Mouse (Mus musculus): ENCODE measurements around the gene Uchl1. TPM values are rescaled to one million over a fixed set of nuclear protein-coding genes. Genes with fewer than 3 reads are reported as not detected.

The Uchl1 gene
- polyA plus RNA-seq, 1 experiment from 2014 or later, result 2.1 TPM

DNA sequence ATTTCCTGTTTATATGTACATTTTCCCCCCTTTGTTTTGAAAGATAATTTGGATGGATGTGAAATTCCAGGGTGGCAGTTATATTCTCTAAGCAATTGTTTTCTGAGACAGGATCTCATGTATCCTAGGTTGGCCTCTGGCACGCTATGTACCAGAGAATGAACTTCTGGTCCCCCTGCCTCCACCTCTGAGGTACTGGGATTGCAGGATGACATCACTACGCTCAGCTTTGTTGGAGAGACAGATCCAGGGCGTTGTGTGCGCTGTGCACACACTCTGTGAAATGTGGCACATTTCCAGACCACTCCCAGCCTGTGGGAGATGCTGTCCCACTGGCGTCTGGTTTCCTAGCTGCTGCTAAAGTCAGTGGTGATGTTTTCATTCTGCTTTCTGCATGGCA, 21.7 kb upstream of the Uchl1 start:
- Histone ChIP-seq H3K4me1 (ENCODE audit: insufficient read depth) (peaks cover 3% of the 10 kb centered on the region; the same call in 1 of the 2 replicates), H3K9ac (replicated peaks) (no peak overlapping the region), H3K27ac (ENCODE audit: low read depth) (no peak overlapping the region), H3K27me3 (ENCODE audit: insufficient read depth, low read length) (no peaks in the 10 kb centered on the region), H3K9me3 (ENCODE audit: low read length) (no peaks in the 10 kb centered on the region), H3K4me2 (ENCODE audit: low read depth, low read length) (no peak overlapping the region), H3K36me3 (replicated peaks; ENCODE audit: insufficient read depth, low read length) (no peaks in the 10 kb centered on the region), H3K4me3 (ENCODE audit: low read depth, low read length) (no peak overlapping the region)
- DNase-seq (peak; percentile 35), ATAC-seq (peak; percentile 80)
- WGBS (ENCODE audit: insufficient replicate concordance), result 41% methylated on average over 5 of the region's 5 CpGs
- TF ChIP-seq CTCF (IDR thresholded peaks at IDR 0.05; ENCODE audit: low read depth), result no peak

DNA sequence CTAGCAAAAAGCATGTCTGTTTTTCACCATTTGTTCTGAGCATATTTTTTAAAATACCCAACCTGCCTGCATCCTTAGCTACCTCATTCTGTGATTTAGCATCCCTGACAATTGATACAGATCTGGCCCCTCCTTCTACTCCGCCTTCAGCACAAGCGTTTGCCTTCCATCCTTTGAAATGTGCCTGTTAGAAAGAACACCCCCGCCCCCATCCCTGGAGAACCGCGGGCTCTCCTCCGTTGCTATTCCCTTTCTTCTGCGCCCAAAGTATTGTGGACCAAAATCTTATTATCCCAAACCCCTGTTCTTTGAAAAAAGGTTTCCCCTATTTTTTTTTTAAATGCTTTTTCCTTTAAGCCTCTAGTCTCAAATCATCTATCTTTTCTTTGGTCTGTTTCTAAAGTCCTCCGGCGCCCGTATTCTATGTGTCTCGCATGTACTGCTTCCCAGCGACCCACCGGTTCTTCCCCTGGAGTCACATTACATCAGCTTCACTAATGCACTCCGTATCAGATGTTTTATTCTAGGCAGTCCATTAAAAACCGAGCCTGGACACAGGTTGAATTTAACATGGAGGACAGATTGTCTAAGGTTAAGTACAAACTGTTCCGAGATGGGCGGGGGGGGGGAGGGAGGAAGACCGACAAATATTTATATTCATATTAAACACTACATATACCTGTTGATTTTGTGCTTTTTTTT, 551 bp upstream of the Uchl1 start:
- WGBS (ENCODE audit: insufficient replicate concordance), result 1% methylated on average over 18 of the region's 18 CpGs
- TF ChIP-seq CTCF (IDR thresholded peaks at IDR 0.05; ENCODE audit: low read depth), result no peak
- TF ChIP-seq EP300 (IDR thresholded peaks at IDR 0.05; ENCODE audit: low read depth), result no peak
- Histone ChIP-seq H3K9me3 (ENCODE audit: low read length) (no peaks in the 10 kb centered on the region), H3K4me1 (ENCODE audit: insufficient read depth) (0 out of 2 replicates have a peak, but pooled peaks cover 2% of the 10 kb centered on the region), H3K9ac (replicated peaks) (no peak overlapping the region), H3K36me3 (replicated peaks; ENCODE audit: insufficient read depth, low read length) (no peaks in the 10 kb centered on the region), H3K4me2 (ENCODE audit: low read depth, low read length) (peak overlapping the region; percentile 64), H3K27ac (ENCODE audit: low read depth) (no peak overlapping the region), H3K27me3 (ENCODE audit: insufficient read depth, low read length) (peaks cover 33% of the 10 kb centered on the region), H3K4me3 (ENCODE audit: low read depth, low read length) (peak overlapping the region; percentile 33)
- ATAC-seq (no peak), DNase-seq (no peak)

DNA sequence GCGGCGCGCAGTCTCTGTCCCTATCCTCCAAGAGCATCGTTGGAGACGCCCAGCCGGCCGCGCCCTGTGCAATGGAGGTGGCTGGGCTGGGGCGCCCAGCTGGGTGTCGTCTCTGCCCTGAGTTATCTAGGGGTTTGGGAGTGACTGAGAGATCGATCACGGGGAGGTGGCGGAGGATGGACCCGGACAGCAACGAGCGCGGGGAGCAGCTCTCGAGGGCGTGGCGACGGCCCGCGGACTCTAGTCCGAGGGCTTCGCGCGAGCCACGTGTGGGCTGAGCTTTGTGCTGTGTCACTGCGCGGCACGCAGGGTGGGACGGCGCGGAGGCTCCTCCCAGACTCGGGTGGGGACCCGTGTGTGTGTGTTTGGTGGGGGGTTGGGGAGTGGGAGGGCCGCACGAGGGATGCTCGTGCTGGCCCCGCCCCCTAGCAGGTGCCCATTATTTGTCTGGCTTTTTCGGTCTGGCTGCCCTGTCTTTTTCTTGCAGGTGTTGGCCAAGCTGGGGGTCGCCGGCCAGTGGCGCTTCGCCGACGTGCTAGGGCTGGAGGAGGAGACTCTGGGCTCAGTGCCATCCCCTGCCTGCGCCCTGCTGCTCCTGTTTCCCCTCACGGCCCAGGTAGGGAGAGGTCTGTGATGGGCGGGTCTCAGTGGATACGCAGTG, 696 bp downstream of the Uchl1 start:
- WGBS (ENCODE audit: insufficient replicate concordance), result 1% methylated on average over 44 of the region's 51 CpGs
- H3K4me1 ChIP-seq (ENCODE audit: insufficient read depth), result 0 out of 2 replicates have a peak, but pooled peaks cover 2% of the 10 kb centered on the region
- TF ChIP-seq CTCF (IDR thresholded peaks at IDR 0.05; ENCODE audit: low read depth) (no peak), EP300 (IDR thresholded peaks at IDR 0.05; ENCODE audit: low read depth) (no peak)
- no peak overlapping the region for H3K27ac ChIP-seq (ENCODE audit: low read depth)
- H3K4me2 ChIP-seq (ENCODE audit: low read depth, low read length), result peak overlapping the region; percentile 64
- peak; percentile 30 for DNase-seq
- peaks cover 33% of the 10 kb centered on the region for H3K27me3 ChIP-seq (ENCODE audit: insufficient read depth, low read length)
- peak overlapping the region; percentile 33 for H3K4me3 ChIP-seq (ENCODE audit: low read depth, low read length)
- H3K36me3 ChIP-seq (replicated peaks; ENCODE audit: insufficient read depth, low read length), result no peaks in the 10 kb centered on the region
- no peaks in the 10 kb centered on the region for H3K9me3 ChIP-seq (ENCODE audit: low read length)
- peak; percentile 48 for ATAC-seq
- H3K9ac ChIP-seq (replicated peaks), result no peak overlapping the region

DNA sequence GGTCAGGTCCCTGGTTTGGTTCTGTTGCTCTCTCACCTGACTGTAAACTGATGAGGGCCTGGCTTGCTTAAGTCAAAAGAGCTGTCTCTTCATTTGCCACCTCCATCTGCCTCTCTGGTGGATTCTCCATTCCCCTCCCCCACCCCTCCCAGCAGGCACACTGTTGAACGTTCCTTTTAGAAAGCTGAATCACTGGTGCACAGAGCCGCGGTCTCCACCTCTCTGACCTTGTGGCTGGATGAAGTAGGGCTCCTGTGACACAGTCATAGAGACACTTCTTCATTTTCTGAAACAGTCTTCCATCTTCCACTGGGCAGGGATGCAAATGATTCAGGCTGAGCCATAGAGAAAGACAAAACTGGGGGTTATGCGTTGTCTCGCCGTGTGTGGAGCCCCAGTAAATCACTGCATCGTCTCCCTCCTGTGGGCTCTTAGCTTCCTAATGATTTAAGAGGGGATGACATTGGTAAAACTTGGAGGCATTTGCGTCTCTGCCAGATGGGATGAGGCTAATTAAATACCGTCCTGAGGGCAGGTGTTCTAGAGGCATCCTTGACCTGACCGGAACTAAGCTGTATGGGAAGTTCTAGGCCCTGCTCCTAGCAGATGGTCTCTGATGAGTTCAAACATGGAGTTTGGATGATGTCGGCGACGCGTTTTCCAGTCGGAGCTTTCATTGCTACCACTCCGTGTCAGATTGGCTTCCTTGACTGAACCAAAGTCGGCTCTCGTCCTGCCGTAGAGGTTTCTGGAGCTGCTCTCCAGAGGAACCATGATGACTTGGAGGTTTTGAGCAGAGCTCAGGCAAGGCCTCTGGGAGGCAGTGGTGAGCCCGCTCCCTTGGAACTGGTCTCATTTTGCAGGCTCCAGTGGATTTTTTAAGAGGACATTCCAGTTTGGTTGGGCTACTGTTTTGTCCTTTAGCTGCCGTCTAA, 1.8 kb downstream of the Uchl1 start:
- DNase-seq (no peak), ATAC-seq (no peak)
- Histone ChIP-seq H3K36me3 (replicated peaks; ENCODE audit: insufficient read depth, low read length) (no peaks in the 10 kb centered on the region), H3K27ac (ENCODE audit: low read depth) (no peak overlapping the region), H3K9me3 (ENCODE audit: low read length) (no peaks in the 10 kb centered on the region), H3K4me3 (ENCODE audit: low read depth, low read length) (no peak overlapping the region), H3K4me1 (ENCODE audit: insufficient read depth) (0 out of 2 replicates have a peak, but pooled peaks cover 2% of the 10 kb centered on the region), H3K4me2 (ENCODE audit: low read depth, low read length) (no peak overlapping the region), H3K9ac (replicated peaks) (no peak overlapping the region), H3K27me3 (ENCODE audit: insufficient read depth, low read length) (peaks cover 33% of the 10 kb centered on the region)
- 73% methylated on average over 21 of the region's 21 CpGs for WGBS (ENCODE audit: insufficient replicate concordance)
- no peak for TF ChIP-seq CTCF (IDR thresholded peaks at IDR 0.05; ENCODE audit: low read depth)
- no peak for TF ChIP-seq EP300 (IDR thresholded peaks at IDR 0.05; ENCODE audit: low read depth)

DNA sequence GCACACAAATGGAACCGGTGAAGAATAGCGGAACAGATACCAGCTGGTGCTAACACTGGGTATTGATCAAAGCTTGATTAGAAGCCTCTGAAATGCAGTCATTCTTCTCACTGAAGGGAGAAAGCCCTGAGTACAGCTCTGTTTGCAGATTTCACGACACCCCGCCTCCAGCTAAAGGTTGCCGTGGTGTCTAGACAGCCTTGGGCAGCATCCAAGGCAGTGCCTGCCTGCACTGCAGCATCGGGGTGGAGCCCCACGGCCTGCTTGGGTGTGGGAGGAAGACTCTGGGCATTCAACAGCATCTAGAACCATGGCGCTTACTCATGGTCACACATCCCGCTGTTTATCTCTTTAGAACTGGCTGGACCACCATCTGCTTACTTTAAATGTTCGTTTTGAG, 3.3 kb downstream of the Uchl1 start:
- ATAC-seq (no peak), DNase-seq (no peak)
- H3K36me3 ChIP-seq (replicated peaks; ENCODE audit: insufficient read depth, low read length), result no peaks in the 10 kb centered on the region
- H3K4me1 ChIP-seq (ENCODE audit: insufficient read depth), result 0 out of 2 replicates have a peak, but pooled peaks cover 2% of the 10 kb centered on the region
- H3K4me2 ChIP-seq (ENCODE audit: low read depth, low read length), result no peak overlapping the region
- H3K9me3 ChIP-seq (ENCODE audit: low read length), result no peaks in the 10 kb centered on the region
- 55% methylated on average over 10 of the region's 10 CpGs for WGBS (ENCODE audit: insufficient replicate concordance)
- no peak for TF ChIP-seq EP300 (IDR thresholded peaks at IDR 0.05; ENCODE audit: low read depth)
- TF ChIP-seq CTCF (IDR thresholded peaks at IDR 0.05; ENCODE audit: low read depth), result no peak
- no peak overlapping the region for H3K27ac ChIP-seq (ENCODE audit: low read depth)
- no peak overlapping the region for H3K4me3 ChIP-seq (ENCODE audit: low read depth, low read length)
- peaks cover 33% of the 10 kb centered on the region for H3K27me3 ChIP-seq (ENCODE audit: insufficient read depth, low read length)
- no peak overlapping the region for H3K9ac ChIP-seq (replicated peaks)

DNA sequence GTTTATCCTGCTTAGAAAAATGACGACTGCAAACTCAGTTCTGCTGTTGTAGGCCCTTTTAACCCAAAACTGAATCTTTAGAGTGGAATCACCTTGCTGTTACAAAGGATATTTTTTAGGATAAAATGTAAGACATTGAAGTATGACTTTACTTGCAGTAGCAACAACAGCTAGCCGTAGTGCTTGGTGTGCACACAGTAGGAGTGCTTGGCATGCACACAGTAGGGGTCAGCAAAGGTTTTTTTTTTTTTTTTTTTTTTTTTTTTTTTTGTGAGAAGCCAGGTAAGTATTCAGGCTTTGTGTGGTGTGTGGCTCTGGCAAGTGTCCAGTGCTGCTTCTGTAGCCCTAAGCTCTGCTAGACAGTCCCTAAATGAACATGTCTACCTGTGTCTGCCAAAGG, 10.0 kb downstream of the Uchl1 start:
- 68% methylated on average over 2 of the region's 2 CpGs for WGBS (ENCODE audit: insufficient replicate concordance)
- H3K4me1 ChIP-seq (ENCODE audit: insufficient read depth), result no peaks in the 10 kb centered on the region
- H3K9me3 ChIP-seq (ENCODE audit: low read length), result no peaks in the 10 kb centered on the region
- DNase-seq, result no peak
- H3K27me3 ChIP-seq (ENCODE audit: insufficient read depth, low read length), result no peaks in the 10 kb centered on the region
- no peak for TF ChIP-seq CTCF (IDR thresholded peaks at IDR 0.05; ENCODE audit: low read depth)
- TF ChIP-seq EP300 (IDR thresholded peaks at IDR 0.05; ENCODE audit: low read depth), result no peak
- H3K9ac ChIP-seq (replicated peaks), result no peak overlapping the region
- ATAC-seq, result no peak
- H3K4me3 ChIP-seq (ENCODE audit: low read depth, low read length), result no peak overlapping the region
- H3K4me2 ChIP-seq (ENCODE audit: low read depth, low read length), result no peak overlapping the region
- no peak overlapping the region for H3K27ac ChIP-seq (ENCODE audit: low read depth)
- H3K36me3 ChIP-seq (replicated peaks; ENCODE audit: insufficient read depth, low read length), result no peaks in the 10 kb centered on the region
